Mouse (Mus musculus) forebrain, embryonic 11.5 days (tissue): Measurements from ENCODE around the gene Ago3. TPM values are rescaled to one million over a fixed set of nuclear protein-coding genes. Genes with fewer than 3 reads are reported as not detected.
A peak's percentile ranks its signal among the peaks of the same experiment; 100 is the strongest.

ENCODE experiments used
- ATAC-seq: fragments of 200-750 bp; cut with Nextera tagmentation; replicated peaks from 2 replicates; pipeline ENCODE4 v1.8.0; 2017; ENCODE audit warnings: moderate TSS enrichment; ENCODE audit not compliant: low FRiP score
- DNase-seq: peaks from one replicate; pipeline ENCODE4 v3.0.0-alpha.2; 2017; ENCODE audit warnings: low spot score
- H3K27ac ChIP-seq: fragments of 300-500 bp; sonication (generic); 2 replicates; pipeline ENCODE4 v1.5.1; 2014; ENCODE audit warnings: low read depth, low read length
- H3K27me3 ChIP-seq: fragments of 300-500 bp; sonication (generic); 2 replicates; pipeline ENCODE4 v1.6.1; 2014; ENCODE audit warnings: mild to moderate bottlenecking, low read length, mixed read lengths; ENCODE audit not compliant: control insufficient read depth, insufficient read depth
- H3K36me3 ChIP-seq: fragments of 300-500 bp; sonication (generic); 2 replicates; pipeline ENCODE4 v1.6.1; 2014; ENCODE audit warnings: mild to moderate bottlenecking, low read length, moderate library complexity, mixed read lengths; ENCODE audit not compliant: control insufficient read depth, insufficient read depth
- H3K4me1 ChIP-seq: fragments of 300-500 bp; sonication (generic); replicated peaks from 2 replicates; pipeline ENCODE4 v1.6.1; 2014; ENCODE audit warnings: low read length, mixed read lengths; ENCODE audit not compliant: control insufficient read depth, insufficient read depth
- H3K4me2 ChIP-seq: fragments of 300-500 bp; sonication (generic); 2 replicates; pipeline ENCODE4 v1.6.1; 2014; ENCODE audit warnings: low read depth, mild to moderate bottlenecking, low read length, moderate library complexity, mixed read lengths; ENCODE audit not compliant: severe bottlenecking
- H3K4me3 ChIP-seq: fragments of 300-500 bp; sonication (generic); 2 replicates; pipeline ENCODE4 v1.5.1; 2014; ENCODE audit warnings: low read depth, low read length
- H3K9ac ChIP-seq: fragments of 300-500 bp; sonication (generic); 2 replicates; pipeline ENCODE4 v1.6.1; 2014; ENCODE audit warnings: low read length
- H3K9me3 ChIP-seq: fragments of 300-500 bp; sonication (generic); 2 replicates; pipeline ENCODE4 v1.6.1; 2016; ENCODE audit warnings: low read length, mixed read lengths; ENCODE audit not compliant: control insufficient read depth
- WGBS: fragments of 180-500 bp; shearing (Covaris S2); extraction: QIAGEN DNeasy Blood & Tissue Kit; methylation state at CpG from one replicate; pipeline ENCODE4 v1.1.7; 2014; 5-methylcytosine and 5-hydroxymethylcytosine counted together
- polyA plus RNA-seq: library from polyadenylated mRNA; unstranded; fragments of >200 nt; fragmentation: Nextera tagmentation; extraction: Ambion mirVana; gene quantifications from 2 replicates; pipeline ENCODE4 v1.2.1, GENCODE M21; 2014

Gene Ago3
- polyA plus RNA-seq, result 16.0 and 21.9 TPM in 2 replicates

DNA sequence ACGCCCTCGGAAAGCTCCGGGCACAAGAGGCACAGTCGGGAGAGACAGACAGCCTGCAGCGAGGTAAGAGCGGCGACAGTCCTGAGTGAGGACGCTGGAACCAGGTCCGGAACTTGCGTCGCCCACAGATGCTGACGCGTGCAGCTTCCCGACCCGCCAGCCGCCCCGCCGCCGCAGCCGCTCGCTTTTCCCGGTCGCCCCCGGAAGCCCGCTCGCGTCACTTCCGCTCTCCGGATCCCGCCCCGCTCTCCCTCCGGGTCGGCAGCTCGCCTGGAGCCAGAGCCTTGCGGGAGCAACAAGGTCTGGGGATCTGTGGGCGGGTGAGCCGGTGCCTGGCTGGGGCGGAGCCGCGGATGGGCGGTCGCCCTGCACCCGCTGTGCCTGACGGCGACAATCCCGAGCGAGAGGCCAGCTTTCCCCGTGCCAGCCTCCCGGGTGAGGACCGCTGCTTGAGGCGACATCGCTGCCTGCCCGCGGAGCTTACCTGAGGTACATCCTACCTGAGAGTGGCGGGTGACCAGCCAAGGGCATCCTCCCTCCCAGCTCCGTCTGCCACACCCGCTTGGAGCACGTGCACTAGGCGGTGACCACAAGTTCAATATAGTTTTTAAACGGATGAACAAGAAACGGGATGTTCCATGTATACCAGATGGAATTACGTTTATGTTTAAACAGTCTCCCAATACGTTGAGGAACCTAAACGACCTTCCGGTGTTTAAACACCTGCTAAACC is at the start of gene Ago3:
Gene Ago3 (minus strand): TSS at position 210 of the 733 bp plus-strand sequence.
- H3K27me3 ChIP-seq, result no peaks in the 10 kb centered on the region
- WGBS, result under 1% methylated on average over 65 of the region's 65 CpGs
- H3K9me3 ChIP-seq, result no peaks in the 10 kb centered on the region
- H3K4me2 ChIP-seq, result peak within 1 kb of the TSS; percentile 95
- peak within 1 kb of the TSS; percentile 82 for H3K9ac ChIP-seq
- ATAC-seq (peak; percentile 96), DNase-seq (peak; percentile 97)
- peak within 1 kb of the TSS; percentile 85 for H3K4me3 ChIP-seq
- no peaks in the 10 kb centered on the region; the same call in 1 of the 2 replicates for H3K36me3 ChIP-seq
- H3K4me1 ChIP-seq, result no peaks in the 10 kb centered on the region; the same call in 1 of the 2 replicates
- H3K27ac ChIP-seq, result peak within 1 kb of the TSS; percentile 76

- Histone ChIP-seq H3K4me3 (no peak overlapping the region), H3K4me1 (0 out of 2 replicates have a peak, but pooled peaks cover 2% of the 10 kb centered on the region), H3K27me3 (no peaks in the 10 kb centered on the region), H3K4me2 (no peak overlapping the region), H3K9me3 (no peaks in the 10 kb centered on the region), H3K27ac (no peak overlapping the region), H3K9ac (no peak overlapping the region), H3K36me3 (no peaks in the 10 kb centered on the region)
- no peak for DNase-seq
- 52% methylated on average over 5 of the region's 5 CpGs for WGBS
- ATAC-seq, result no peak
Measured at GRCm38 (mm10) chr4:126473031-126473430, 43.7 kb upstream of the Ago3 start.

DNA sequence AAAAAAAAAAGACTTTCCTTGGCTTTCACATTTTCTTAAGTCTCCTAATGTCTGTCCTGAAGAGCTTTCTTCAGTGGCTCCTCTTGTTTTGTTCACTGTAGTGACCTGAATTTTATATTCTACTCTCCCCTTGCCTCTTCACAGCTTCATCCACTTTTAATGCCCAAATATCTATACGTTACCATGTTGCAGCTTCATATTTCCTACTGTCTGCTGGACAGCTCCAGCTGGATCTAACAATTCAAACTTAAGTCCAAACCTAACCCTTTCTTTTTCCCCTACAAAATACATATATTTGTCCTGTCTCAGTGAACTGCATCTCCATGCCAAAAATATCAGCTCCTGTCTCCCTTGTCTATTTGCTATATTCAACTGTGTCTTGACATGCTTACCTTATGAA is 40.0 kb upstream of the Ago3 start:
- 57% methylated on average over 1 of the region's 1 CpGs for WGBS
- no peak overlapping the region; the same call in 1 of the 2 replicates for H3K9ac ChIP-seq
- H3K27ac ChIP-seq, result no peak overlapping the region
- H3K4me3 ChIP-seq, result no peak overlapping the region; the same call in 1 of the 2 replicates
- H3K27me3 ChIP-seq, result no peaks in the 10 kb centered on the region
- no peaks in the 10 kb centered on the region for H3K9me3 ChIP-seq
- ATAC-seq, result no peak
- H3K4me1 ChIP-seq, result peaks cover 18% of the 10 kb centered on the region
- H3K4me2 ChIP-seq, result no peak overlapping the region
- DNase-seq, result no peak
- H3K36me3 ChIP-seq, result no peaks in the 10 kb centered on the region

DNA sequence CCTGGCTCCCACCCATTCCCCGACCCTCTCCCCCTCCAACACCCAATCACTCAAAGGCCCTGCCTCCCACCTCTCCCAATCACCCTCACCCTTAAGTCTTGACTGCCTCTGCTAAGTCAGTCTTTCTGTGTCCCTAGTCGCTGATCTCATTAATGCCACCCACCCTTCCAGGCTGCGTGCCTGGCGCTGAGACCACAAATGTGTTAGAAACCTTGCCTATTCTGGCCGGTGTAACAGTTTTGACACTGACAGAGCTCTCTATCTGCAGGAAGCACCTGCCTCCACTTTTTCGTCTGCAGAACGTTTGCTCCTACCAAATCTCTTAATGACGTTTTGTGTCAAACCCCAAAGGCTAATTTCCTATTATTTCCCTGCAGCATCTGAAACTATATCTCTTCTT is 39.6 kb upstream of the Ago3 start:
- peak overlapping the region; percentile 80 for H3K4me2 ChIP-seq
- H3K4me3 ChIP-seq, result peak overlapping the region; percentile 93
- no peaks in the 10 kb centered on the region for H3K27me3 ChIP-seq
- no peaks in the 10 kb centered on the region for H3K9me3 ChIP-seq
- H3K27ac ChIP-seq, result peak overlapping the region; percentile 97; the same call in 1 of the 2 replicates
- peak overlapping the region; percentile 97 for H3K9ac ChIP-seq
- WGBS, result 8% methylated on average over 8 of the region's 8 CpGs
- no peaks in the 10 kb centered on the region; the same call in 1 of the 2 replicates for H3K36me3 ChIP-seq
- no peak for DNase-seq
- no peak for ATAC-seq
- H3K4me1 ChIP-seq, result peaks cover 21% of the 10 kb centered on the region

- peak; percentile 99 for DNase-seq
- no peaks in the 10 kb centered on the region for H3K27me3 ChIP-seq
- no peaks in the 10 kb centered on the region; the same call in 1 of the 2 replicates for H3K36me3 ChIP-seq
- H3K4me2 ChIP-seq, result peak within 1 kb of the TSS; percentile 80
- peak; percentile 72 for ATAC-seq
- peak within 1 kb of the TSS; percentile 93 for H3K4me3 ChIP-seq
- peak within 1 kb of the TSS; percentile 97 for H3K9ac ChIP-seq
- H3K27ac ChIP-seq, result peak within 1 kb of the TSS; percentile 97
- peaks cover 26% of the 10 kb centered on the region for H3K4me1 ChIP-seq
- H3K9me3 ChIP-seq, result no peaks in the 10 kb centered on the region
- under 1% methylated on average over 51 of the region's 55 CpGs for WGBS
Measured at GRCm38 (mm10) chr4:126468285-126468901, 39.0 kb upstream of the Ago3 start, which contains the start of gene Ago1. Gene Ago1 (minus strand): TSS chr4:126468583.

DNA sequence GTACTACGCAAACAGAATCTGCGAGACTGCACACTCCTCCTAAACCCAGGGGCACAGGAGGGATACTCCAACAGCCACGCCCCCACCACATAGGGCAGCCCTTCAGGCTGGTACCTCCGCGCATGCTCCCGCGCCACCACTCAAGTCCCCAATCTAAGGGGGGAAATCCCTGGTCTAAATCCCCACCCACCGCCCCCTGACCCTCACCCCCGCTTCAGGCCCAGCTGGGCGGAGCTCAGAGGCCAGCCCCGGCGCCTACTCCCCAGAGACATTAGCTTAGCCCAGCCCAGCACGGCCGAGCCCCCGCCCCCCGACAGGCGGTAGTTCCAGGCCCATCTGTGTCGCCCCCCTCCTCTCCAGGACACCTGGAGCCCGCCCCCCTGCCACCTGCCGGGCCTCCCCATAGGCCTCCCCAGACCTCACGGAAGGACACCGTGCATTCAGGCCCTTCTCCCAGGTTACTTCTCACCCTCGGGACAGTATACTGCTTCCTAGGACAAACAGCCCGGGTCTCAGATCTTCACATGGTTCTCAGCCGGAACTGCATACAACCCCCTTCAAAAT is 38.4 kb upstream of the Ago3 start:
- Histone ChIP-seq H3K9ac (peak overlapping the region; percentile 97), H3K9me3 (no peaks in the 10 kb centered on the region), H3K27ac (peak overlapping the region; percentile 97), H3K4me1 (peaks cover 27% of the 10 kb centered on the region), H3K27me3 (no peaks in the 10 kb centered on the region), H3K36me3 (no peaks in the 10 kb centered on the region; the same call in 1 of the 2 replicates), H3K4me3 (peak overlapping the region; percentile 93), H3K4me2 (peak overlapping the region; percentile 80)
- peak; percentile 75 for ATAC-seq
- under 1% methylated on average over 25 of the region's 25 CpGs for WGBS
- DNase-seq, result peak; percentile 93

DNA sequence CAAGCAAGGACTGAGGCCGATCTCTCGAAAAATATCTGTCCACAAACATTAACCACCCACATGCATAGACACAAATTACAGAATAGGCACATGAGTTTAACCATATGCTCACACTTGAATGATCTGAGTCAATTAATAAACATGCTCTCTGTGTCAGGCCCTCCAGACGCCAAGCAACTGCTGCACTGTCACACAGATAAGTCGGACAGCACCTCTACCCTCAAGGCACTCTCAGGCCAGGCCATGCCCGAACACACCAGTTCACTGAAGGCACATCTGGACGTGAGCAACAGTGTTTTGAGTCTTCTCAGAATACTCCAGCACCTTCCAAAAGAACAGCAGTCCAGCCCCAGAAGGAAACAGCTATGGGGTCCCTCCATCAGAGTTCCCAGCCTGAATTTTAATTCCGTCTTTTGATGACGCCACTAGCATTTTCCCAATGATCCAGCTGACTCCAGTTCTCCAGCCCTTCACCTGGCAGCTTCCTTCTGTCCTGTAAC is 36.9 kb upstream of the Ago3 start:
- Histone ChIP-seq H3K9me3 (no peaks in the 10 kb centered on the region), H3K4me3 (peak overlapping the region; percentile 93), H3K4me1 (peaks cover 27% of the 10 kb centered on the region), H3K27ac (peak overlapping the region; percentile 97), H3K4me2 (peak overlapping the region; percentile 80), H3K36me3 (no peaks in the 10 kb centered on the region; the same call in 1 of the 2 replicates), H3K9ac (peak overlapping the region; percentile 64), H3K27me3 (no peaks in the 10 kb centered on the region)
- DNase-seq (no peak), ATAC-seq (no peak)
- WGBS, result 9% methylated on average over 8 of the region's 8 CpGs

GRCm38 (mm10) chr4:126465843-126466242 is 36.5 kb upstream of the Ago3 start:
- peak overlapping the region; percentile 64 for H3K9ac ChIP-seq
- peak; percentile 93 for DNase-seq

More at GRCm38 (mm10) chr4:126465843-126466242, 36.5 kb upstream of the Ago3 start:
- H3K9me3 ChIP-seq, result no peaks in the 10 kb centered on the region
- H3K27ac ChIP-seq, result peak overlapping the region; percentile 97
- no peaks in the 10 kb centered on the region for H3K27me3 ChIP-seq
- H3K36me3 ChIP-seq, result no peaks in the 10 kb centered on the region; the same call in 1 of the 2 replicates
- H3K4me3 ChIP-seq, result peak overlapping the region; percentile 93
- peak; percentile 81 for ATAC-seq
- peaks cover 27% of the 10 kb centered on the region for H3K4me1 ChIP-seq
- H3K4me2 ChIP-seq, result peak overlapping the region; percentile 80
- 1% methylated on average over 8 of the region's 8 CpGs for WGBS
